Mouse (Mus musculus): ENCODE measurements around the gene Robo1. TPM values are rescaled to one million over a fixed set of nuclear protein-coding genes. Genes with fewer than 3 reads are reported as not detected.
A peak's percentile ranks its signal among the peaks of the same experiment; 100 is the strongest.

Gene Robo1
- polyA plus RNA-seq, 1 experiment from 2014 or later: 58.1 TPM

DNA sequence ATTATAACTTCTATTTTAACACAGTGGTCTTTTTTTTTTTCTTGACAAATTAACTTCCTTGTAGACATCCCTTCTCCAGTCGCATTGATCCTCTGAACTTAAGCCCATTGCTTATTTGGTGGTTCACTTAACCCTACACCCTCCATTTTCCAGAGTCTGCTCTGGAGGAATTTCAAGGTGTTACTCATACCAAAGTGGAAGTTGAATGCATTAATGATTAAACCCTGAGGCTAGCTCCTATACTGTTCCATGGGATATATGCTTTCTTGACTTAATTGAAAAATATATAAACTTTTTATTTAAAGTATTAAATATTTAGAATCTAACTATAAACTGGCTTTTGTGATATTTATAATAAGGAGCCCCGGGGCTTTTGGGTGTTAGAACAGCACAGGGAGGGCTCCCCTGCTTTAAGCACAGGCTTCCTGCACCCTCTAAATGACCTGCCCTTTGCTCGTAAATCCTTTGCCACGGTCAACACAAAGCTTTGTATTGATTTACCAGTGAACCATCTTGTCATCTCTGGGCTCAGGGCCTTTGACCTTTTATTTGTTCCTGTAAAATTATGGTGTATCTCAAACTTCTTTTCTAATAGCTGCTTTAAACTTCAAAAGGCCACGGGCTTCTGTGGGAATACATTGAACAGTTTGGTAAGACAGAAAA is 522.4 kb downstream of the Robo1 start:
- Histone ChIP-seq H3K4me3 (replicated peaks; ENCODE audit: low read length) (no peak overlapping the region), H3K36me3 (ENCODE audit: control insufficient read depth, insufficient read depth) (no peaks in the 10 kb centered on the region), H3K27me3 (replicated peaks; ENCODE audit: control insufficient read depth, insufficient read depth, low read length) (no peaks in the 10 kb centered on the region), H3K9me3 (ENCODE audit: control insufficient read depth, low read length) (no peaks in the 10 kb centered on the region), H3K4me1 (replicated peaks; ENCODE audit: control insufficient read depth, insufficient read depth, low read length) (no peaks in the 10 kb centered on the region), H3K27ac (ENCODE audit: low read length) (no peak overlapping the region), H3K4me2 (ENCODE audit: low read length) (no peak overlapping the region), H3K9ac (replicated peaks; ENCODE audit: low read depth, low read length) (no peak overlapping the region)
- ATAC-seq: no peak
- WGBS: 43% methylated on average over 5 of the region's 5 CpGs

DNA sequence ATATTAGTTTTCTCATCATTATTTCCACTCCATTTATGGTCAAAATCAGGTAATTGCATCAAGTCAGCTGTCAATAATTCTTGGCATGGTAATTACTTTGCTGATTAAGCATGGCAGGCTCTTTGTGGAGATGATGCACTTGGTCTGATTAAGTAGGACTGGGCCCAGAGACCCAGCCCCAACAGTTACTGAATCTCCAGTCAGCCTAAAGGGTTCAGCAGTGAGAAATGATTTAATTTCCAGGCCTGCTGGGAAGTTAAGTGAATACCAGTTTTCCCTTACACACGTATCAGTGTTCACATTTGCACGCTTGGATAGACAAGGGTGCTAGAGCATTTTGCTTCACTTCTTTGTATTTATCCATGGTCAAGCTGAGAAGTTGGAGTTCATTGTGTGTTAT is 526.2 kb downstream of the Robo1 start:
- Histone ChIP-seq H3K27me3 (replicated peaks; ENCODE audit: control insufficient read depth, insufficient read depth, low read length) (no peaks in the 10 kb centered on the region), H3K36me3 (ENCODE audit: control insufficient read depth, insufficient read depth) (no peaks in the 10 kb centered on the region), H3K9me3 (ENCODE audit: control insufficient read depth, low read length) (no peaks in the 10 kb centered on the region), H3K9ac (replicated peaks; ENCODE audit: low read depth, low read length) (no peak overlapping the region), H3K4me1 (replicated peaks; ENCODE audit: control insufficient read depth, insufficient read depth, low read length) (no peaks in the 10 kb centered on the region), H3K4me2 (ENCODE audit: low read length) (no peak overlapping the region), H3K27ac (ENCODE audit: low read length) (no peak overlapping the region), H3K4me3 (replicated peaks; ENCODE audit: low read length) (no peak overlapping the region)
- no peak for ATAC-seq
- 49% methylated on average over 2 of the region's 2 CpGs for WGBS

DNA sequence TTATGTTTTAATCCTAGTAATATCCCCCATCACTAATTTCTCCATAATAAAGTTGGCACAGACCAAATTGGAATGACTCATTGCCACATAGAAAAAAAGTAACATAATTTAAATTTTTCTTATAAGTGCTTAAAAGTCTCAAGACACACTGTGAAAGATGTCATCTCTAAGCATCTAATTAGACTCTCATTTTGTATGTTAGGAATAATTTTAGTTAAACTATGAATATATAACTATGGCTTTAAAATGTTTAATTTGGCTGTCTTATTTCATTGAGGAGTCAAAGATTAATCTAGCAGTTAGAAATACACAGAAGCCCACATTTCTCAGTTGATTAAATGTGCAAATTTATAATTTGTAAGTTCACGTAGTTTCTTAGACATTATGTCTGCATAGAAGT is 530.9 kb downstream of the Robo1 start:
- Histone ChIP-seq H3K36me3 (ENCODE audit: control insufficient read depth, insufficient read depth) (no peaks in the 10 kb centered on the region), H3K27ac (ENCODE audit: low read length) (no peak overlapping the region), H3K4me1 (replicated peaks; ENCODE audit: control insufficient read depth, insufficient read depth, low read length) (no peaks in the 10 kb centered on the region; the same call in 1 of the 2 replicates), H3K4me2 (ENCODE audit: low read length) (no peak overlapping the region), H3K9ac (replicated peaks; ENCODE audit: low read depth, low read length) (no peak overlapping the region), H3K4me3 (replicated peaks; ENCODE audit: low read length) (no peak overlapping the region), H3K9me3 (ENCODE audit: control insufficient read depth, low read length) (no peaks in the 10 kb centered on the region), H3K27me3 (replicated peaks; ENCODE audit: control insufficient read depth, insufficient read depth, low read length) (no peaks in the 10 kb centered on the region)
- 65% methylated on average over 1 of the region's 1 CpGs for WGBS
- ATAC-seq: peak; percentile 54; the same call in 1 of the 2 replicates

DNA sequence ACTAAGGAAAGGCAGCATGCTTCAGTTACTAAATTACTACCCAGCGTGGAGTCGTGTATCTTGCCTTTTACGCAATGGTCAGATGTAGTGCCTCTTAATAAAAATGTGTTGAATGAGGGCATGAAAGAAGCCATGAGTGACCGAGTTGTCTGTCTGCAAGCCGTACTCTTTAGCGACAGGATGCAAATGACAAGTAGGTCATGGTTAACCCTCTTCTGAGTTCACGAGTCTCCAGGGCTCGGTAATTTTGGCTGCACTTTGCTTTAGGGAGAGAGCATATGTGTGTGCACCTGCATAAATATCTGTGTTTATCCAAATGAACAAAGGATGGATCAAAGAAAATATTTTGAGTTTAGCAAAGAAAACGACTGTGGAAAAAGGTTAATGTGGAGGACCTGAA is 533.0 kb downstream of the Robo1 start:
- Histone ChIP-seq H3K4me1 (replicated peaks; ENCODE audit: control insufficient read depth, insufficient read depth, low read length) (no peaks in the 10 kb centered on the region; the same call in 1 of the 2 replicates), H3K4me2 (ENCODE audit: low read length) (no peak overlapping the region), H3K36me3 (ENCODE audit: control insufficient read depth, insufficient read depth) (no peaks in the 10 kb centered on the region), H3K27me3 (replicated peaks; ENCODE audit: control insufficient read depth, insufficient read depth, low read length) (no peaks in the 10 kb centered on the region), H3K27ac (ENCODE audit: low read length) (no peak overlapping the region), H3K4me3 (replicated peaks; ENCODE audit: low read length) (no peak overlapping the region), H3K9ac (replicated peaks; ENCODE audit: low read depth, low read length) (no peak overlapping the region), H3K9me3 (ENCODE audit: control insufficient read depth, low read length) (no peaks in the 10 kb centered on the region)
- ATAC-seq: no peak
- 75% methylated on average over 9 of the region's 9 CpGs for WGBS

DNA sequence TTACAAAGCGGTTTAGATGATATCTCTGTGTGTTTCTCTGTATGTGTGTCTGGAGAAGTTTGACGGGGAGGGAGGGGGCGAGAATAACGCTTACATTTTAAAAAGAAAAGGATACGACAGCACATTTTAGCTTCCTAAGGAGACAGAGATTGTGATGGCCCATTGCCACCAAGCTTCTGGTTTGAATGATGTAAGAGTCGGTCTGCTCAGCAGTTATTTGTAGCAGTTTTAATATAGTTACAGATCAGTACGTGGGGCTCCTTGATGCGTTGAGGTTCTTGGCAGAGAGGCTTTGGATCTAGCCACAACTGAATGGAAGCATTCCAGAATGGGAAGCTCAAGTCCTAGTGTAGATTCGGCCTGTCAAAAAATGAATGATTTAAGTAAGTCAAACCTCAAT is 546.0 kb downstream of the Robo1 start:
- no peak overlapping the region for H3K4me3 ChIP-seq (replicated peaks; ENCODE audit: low read length)
- H3K4me2 ChIP-seq (ENCODE audit: low read length): no peak overlapping the region
- H3K27ac ChIP-seq (ENCODE audit: low read length): no peak overlapping the region
- no peaks in the 10 kb centered on the region for H3K9me3 ChIP-seq (ENCODE audit: control insufficient read depth, low read length)
- H3K36me3 ChIP-seq (ENCODE audit: control insufficient read depth, insufficient read depth): no peaks in the 10 kb centered on the region
- peaks cover 3% of the 10 kb centered on the region for H3K4me1 ChIP-seq (replicated peaks; ENCODE audit: control insufficient read depth, insufficient read depth, low read length)
- WGBS: 74% methylated on average over 9 of the region's 9 CpGs
- H3K27me3 ChIP-seq (replicated peaks; ENCODE audit: control insufficient read depth, insufficient read depth, low read length): no peaks in the 10 kb centered on the region
- ATAC-seq: no peak
- H3K9ac ChIP-seq (replicated peaks; ENCODE audit: low read depth, low read length): no peak overlapping the region

DNA sequence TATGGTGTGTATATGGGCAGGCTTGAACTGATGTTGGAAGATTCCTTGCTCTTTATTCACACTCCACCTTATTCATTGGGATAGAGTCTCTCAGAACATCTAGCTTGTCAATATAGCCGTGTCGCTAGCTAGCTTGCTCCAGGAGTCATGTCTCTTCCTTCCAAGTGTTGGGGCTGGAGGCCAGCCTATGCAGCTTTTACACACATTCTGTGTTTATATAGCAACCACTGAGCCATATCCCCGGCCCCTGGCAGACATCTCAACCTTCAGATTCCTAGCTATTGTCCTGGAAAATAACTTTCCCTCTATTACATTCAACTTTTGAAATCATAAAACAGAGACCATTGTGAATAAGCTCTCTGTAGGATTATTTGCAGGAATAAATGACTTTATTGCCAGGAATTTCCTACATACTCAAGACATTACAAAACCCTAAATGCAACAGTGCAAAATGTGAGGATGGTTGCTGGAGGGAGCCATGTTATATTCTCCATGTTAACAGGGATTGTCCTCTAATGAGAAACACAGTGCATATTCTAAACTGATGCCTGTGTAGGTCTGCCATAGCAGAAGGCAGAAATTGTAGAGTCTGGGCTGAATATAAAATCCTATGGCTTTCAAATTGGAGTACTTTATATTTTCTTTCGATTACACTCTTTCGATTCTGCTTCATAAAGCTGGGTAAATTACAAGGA is 546.9 kb downstream of the Robo1 start:
- 75% methylated on average over 5 of the region's 5 CpGs for WGBS
- H3K4me2 ChIP-seq (ENCODE audit: low read length): no peak overlapping the region
- H3K4me3 ChIP-seq (replicated peaks; ENCODE audit: low read length): no peak overlapping the region
- no peak overlapping the region for H3K27ac ChIP-seq (ENCODE audit: low read length)
- H3K27me3 ChIP-seq (replicated peaks; ENCODE audit: control insufficient read depth, insufficient read depth, low read length): no peaks in the 10 kb centered on the region
- H3K36me3 ChIP-seq (ENCODE audit: control insufficient read depth, insufficient read depth): no peaks in the 10 kb centered on the region
- ATAC-seq: no peak
- no peak overlapping the region for H3K9ac ChIP-seq (replicated peaks; ENCODE audit: low read depth, low read length)
- H3K9me3 ChIP-seq (ENCODE audit: control insufficient read depth, low read length): no peaks in the 10 kb centered on the region
- H3K4me1 ChIP-seq (replicated peaks; ENCODE audit: control insufficient read depth, insufficient read depth, low read length): peaks cover 3% of the 10 kb centered on the region

DNA sequence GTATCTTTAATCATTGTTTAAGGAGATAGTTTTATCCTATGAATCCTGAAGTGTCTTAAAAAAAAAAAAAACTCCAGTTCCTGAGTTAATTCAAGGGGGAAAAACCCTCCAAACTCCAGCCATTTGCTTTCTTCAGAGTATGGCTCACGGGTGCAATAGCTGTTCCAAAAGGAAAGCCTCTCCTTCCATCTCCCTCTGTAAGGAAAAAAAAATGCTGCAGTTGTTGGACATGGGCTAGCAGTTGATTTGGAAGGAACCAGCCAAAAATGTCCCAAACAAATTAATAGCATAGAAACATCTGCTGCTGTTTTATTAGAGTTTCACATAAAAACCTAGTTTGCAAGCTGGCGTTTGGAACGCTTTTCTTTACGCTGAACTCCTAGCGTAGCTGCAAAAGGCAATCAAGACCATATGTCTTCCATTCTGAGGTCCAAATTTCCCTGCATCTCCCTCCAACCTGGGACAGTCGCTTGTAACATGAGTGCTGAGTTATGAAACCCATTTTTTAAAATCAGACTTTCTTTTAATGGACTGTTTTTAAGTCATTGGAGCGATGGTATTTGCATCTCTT is 553.7 kb downstream of the Robo1 start:
- Histone ChIP-seq H3K4me3 (replicated peaks; ENCODE audit: low read length) (no peak overlapping the region), H3K4me1 (replicated peaks; ENCODE audit: control insufficient read depth, insufficient read depth, low read length) (peaks cover 7% of the 10 kb centered on the region; the same call in 1 of the 2 replicates), H3K36me3 (ENCODE audit: control insufficient read depth, insufficient read depth) (no peaks in the 10 kb centered on the region), H3K4me2 (ENCODE audit: low read length) (no peak overlapping the region), H3K27me3 (replicated peaks; ENCODE audit: control insufficient read depth, insufficient read depth, low read length) (no peaks in the 10 kb centered on the region), H3K9ac (replicated peaks; ENCODE audit: low read depth, low read length) (no peak overlapping the region), H3K9me3 (ENCODE audit: control insufficient read depth, low read length) (no peaks in the 10 kb centered on the region), H3K27ac (ENCODE audit: low read length) (no peak overlapping the region)
- ATAC-seq: no peak
- WGBS: 60% methylated on average over 7 of the region's 7 CpGs

DNA sequence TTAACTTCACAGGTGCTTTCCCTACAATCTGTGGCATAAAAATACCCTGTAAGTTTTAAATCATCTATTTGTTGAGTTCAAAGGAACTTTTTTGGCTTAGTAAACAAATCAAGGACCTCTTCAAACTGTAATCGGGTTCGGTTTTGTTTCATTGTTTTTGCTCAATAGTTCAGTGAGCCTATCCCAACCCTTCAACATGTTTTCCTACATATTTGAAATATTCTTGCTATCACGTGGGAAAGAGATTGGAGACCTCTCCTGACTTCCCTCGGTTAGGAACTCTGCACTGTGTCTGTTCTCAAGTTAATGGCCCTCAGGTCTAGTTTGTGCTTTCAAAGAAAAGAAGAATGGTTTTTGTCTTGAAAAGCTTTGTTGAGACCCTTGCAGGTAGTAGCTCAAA is 557.9 kb downstream of the Robo1 start:
- ATAC-seq: no peak
- WGBS: 90% methylated on average over 4 of the region's 4 CpGs
- Histone ChIP-seq H3K9ac (replicated peaks; ENCODE audit: low read depth, low read length) (no peak overlapping the region), H3K9me3 (ENCODE audit: control insufficient read depth, low read length) (no peaks in the 10 kb centered on the region), H3K4me3 (replicated peaks; ENCODE audit: low read length) (no peak overlapping the region), H3K36me3 (ENCODE audit: control insufficient read depth, insufficient read depth) (no peaks in the 10 kb centered on the region), H3K27ac (ENCODE audit: low read length) (no peak overlapping the region), H3K27me3 (replicated peaks; ENCODE audit: control insufficient read depth, insufficient read depth, low read length) (no peaks in the 10 kb centered on the region), H3K4me1 (replicated peaks; ENCODE audit: control insufficient read depth, insufficient read depth, low read length) (peaks cover 7% of the 10 kb centered on the region; the same call in 1 of the 2 replicates), H3K4me2 (ENCODE audit: low read length) (no peak overlapping the region)

DNA sequence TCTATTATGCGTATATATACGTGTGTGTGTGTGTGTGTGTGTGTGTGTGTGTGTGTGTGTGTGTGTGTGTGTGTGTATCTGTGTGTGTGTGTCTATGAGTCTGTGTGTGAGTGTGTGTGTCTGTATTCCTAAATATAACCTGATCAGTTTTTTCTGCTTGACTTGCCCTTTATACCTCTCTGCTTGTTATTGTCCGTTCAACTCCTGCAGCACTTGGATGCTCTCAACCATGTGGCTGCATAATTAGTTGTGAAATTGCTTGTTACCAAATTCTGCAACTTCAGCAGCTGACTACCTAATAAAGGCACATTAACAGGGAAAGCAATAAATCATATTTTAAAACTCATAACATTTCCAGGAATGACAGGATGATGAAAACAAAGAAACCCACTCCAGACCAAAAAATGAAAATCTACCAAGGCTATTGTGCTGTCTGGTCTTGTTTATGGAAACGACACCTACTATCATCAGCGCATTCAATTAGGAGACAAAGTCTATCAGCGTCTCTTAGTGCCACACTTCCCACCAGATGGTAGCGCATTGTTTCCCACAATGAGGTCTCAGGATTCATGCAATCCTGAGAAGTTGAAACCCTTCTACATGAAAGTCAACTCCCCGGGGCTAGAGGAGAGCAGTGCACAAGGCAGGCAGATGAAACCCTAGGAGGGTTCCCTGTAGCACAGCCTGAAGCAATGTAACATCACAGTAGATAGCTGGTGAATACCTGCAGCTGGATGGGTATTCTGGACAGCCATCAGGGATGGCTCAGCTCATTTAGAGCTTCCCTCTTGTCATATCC is 567.0 kb downstream of the Robo1 start:
- Histone ChIP-seq H3K4me2 (ENCODE audit: low read length) (no peak overlapping the region), H3K27ac (ENCODE audit: low read length) (peak overlapping the region; percentile 24)

More for the DNA sequence above, 567.0 kb downstream of the Robo1 start:
- peaks cover 7% of the 10 kb centered on the region; the same call in 1 of the 2 replicates for H3K4me1 ChIP-seq (replicated peaks; ENCODE audit: control insufficient read depth, insufficient read depth, low read length)
- H3K36me3 ChIP-seq (ENCODE audit: control insufficient read depth, insufficient read depth): no peaks in the 10 kb centered on the region
- no peak overlapping the region for H3K4me3 ChIP-seq (replicated peaks; ENCODE audit: low read length)
- no peaks in the 10 kb centered on the region for H3K9me3 ChIP-seq (ENCODE audit: control insufficient read depth, low read length)
- peak; percentile 63 for ATAC-seq
- no peak overlapping the region for H3K9ac ChIP-seq (replicated peaks; ENCODE audit: low read depth, low read length)
- 48% methylated on average over 8 of the region's 8 CpGs for WGBS
- H3K27me3 ChIP-seq (replicated peaks; ENCODE audit: control insufficient read depth, insufficient read depth, low read length): no peaks in the 10 kb centered on the region

Measured in forebrain, embryonic 16.5 days (tissue).